Mouse (Mus musculus) midbrain, embryonic 12.5 days (tissue): Measurements from ENCODE around the gene Slc25a42. TPM values are rescaled to one million over a fixed set of nuclear protein-coding genes. Genes with fewer than 3 reads are reported as not detected.

Experiments used
- ATAC-seq: fragments of 200-750 bp; cut with Nextera tagmentation; 2 replicates; pipeline ENCODE4 v1.8.0; 2017; ENCODE audit warnings: low read depth, moderate TSS enrichment, moderate library complexity; ENCODE audit not compliant: low FRiP score
- H3K27ac ChIP-seq: fragments of 300-500 bp; sonication (generic); replicated peaks from 2 replicates; pipeline ENCODE4 v1.5.1; 2016; ENCODE audit warnings: mild to moderate bottlenecking
- H3K27me3 ChIP-seq: fragments of 300-500 bp; sonication (generic); 2 replicates; pipeline ENCODE4 v1.6.1; 2016; ENCODE audit warnings: mild to moderate bottlenecking
- H3K36me3 ChIP-seq: fragments of 300-500 bp; sonication (generic); 2 replicates; pipeline ENCODE4 v1.6.1; 2016
- H3K4me1 ChIP-seq: fragments of 300-500 bp; sonication (generic); 2 replicates; pipeline ENCODE4 v1.6.1; 2016
- H3K4me2 ChIP-seq: fragments of 300-500 bp; sonication (generic); replicated peaks from 2 replicates; pipeline ENCODE4 v1.6.1; 2016; ENCODE audit warnings: mild to moderate bottlenecking, moderate library complexity
- H3K4me3 ChIP-seq: fragments of 300-500 bp; sonication (generic); 2 replicates; pipeline ENCODE4 v1.5.1; 2016; ENCODE audit warnings: mild to moderate bottlenecking
- H3K9ac ChIP-seq: fragments of 300-500 bp; sonication (generic); replicated peaks from 2 replicates; pipeline ENCODE4 v1.6.1; 2016; ENCODE audit warnings: mild to moderate bottlenecking, moderate library complexity
- H3K9me3 ChIP-seq: fragments of 300-500 bp; sonication (generic); 2 replicates; pipeline ENCODE4 v1.6.1; 2016; ENCODE audit warnings: mild to moderate bottlenecking
- WGBS: fragments of 180-500 bp; shearing (Covaris S2); methylation state at CpG from one replicate; pipeline ENCODE4 v1.1.7; 2016; 5-methylcytosine and 5-hydroxymethylcytosine counted together
- polyA plus RNA-seq: library from polyadenylated mRNA; unstranded; fragments of >200 nt; fragmentation: Nextera tagmentation; extraction: Ambion mirVana; gene quantifications from 2 replicates; pipeline ENCODE4 v1.2.1, GENCODE M21; 2016

Gene Slc25a42
- polyA plus RNA-seq, 1 experiment from 2014 or later = 4.3 TPM

DNA sequence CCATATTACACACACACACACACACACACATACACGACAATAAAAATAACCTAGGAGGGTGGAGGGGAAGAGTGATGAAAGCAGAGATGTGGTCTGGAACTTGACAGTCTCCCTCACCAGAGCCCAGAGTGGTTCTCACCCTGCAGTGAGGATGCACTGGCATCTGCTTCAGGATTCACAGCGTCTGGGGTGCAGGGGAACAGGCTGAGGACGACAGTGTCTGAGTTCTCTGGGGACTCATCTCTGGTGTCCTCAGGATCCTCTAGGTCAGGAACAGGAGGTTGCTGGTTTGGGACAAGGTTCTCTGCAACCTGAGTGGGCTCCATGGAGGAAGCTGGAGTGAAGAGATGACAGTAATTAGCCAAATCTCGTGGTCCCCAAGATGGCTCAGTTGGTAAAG, 74.2 kb downstream of the Slc25a42 start:
- WGBS = 84% methylated on average over 4 of the region's 4 CpGs
- H3K27ac ChIP-seq = no peak overlapping the region
- peak overlapping the region; percentile 66; the same call in 1 of the 2 replicates for H3K4me3 ChIP-seq
- ATAC-seq = no peak
- peak overlapping the region; percentile 56; the same call in 1 of the 2 replicates for H3K9ac ChIP-seq
- H3K27me3 ChIP-seq = no peaks in the 10 kb centered on the region
- peaks cover 46% of the 10 kb centered on the region for H3K36me3 ChIP-seq
- no peaks in the 10 kb centered on the region for H3K9me3 ChIP-seq
- H3K4me1 ChIP-seq = peaks cover 22% of the 10 kb centered on the region
- H3K4me2 ChIP-seq = peak overlapping the region; percentile 85

DNA sequence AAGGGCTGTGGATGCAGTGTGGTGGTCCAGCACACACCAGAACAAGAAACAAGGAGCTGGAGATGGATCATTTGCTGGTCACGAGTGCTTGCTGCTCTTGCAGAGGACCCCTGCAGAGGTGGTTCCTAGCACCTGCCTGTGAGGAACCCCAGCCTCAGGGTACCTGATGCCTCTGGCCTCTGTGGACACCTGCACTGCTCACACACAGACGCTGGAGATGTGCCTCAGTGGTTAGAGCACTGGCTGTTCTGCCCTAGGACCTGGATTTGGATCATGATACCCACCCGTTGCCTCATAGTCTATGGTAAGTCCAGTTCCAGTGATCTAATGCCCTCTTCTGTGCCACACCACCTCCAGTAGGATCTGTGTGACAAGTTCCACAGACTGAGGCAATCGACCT, 75.5 kb downstream of the Slc25a42 start:
- Histone ChIP-seq H3K27ac (no peak overlapping the region), H3K4me2 (no peak overlapping the region), H3K27me3 (no peaks in the 10 kb centered on the region), H3K4me1 (peaks cover 28% of the 10 kb centered on the region), H3K36me3 (peaks cover 45% of the 10 kb centered on the region), H3K9ac (no peak overlapping the region), H3K4me3 (no peak overlapping the region), H3K9me3 (no peaks in the 10 kb centered on the region)
- WGBS = 85% methylated on average over 4 of the region's 4 CpGs
- ATAC-seq = no peak

GRCm38 (mm10) chr8:70134931-70135330, 77.2 kb downstream of the Slc25a42 start:
- no peaks in the 10 kb centered on the region for H3K9me3 ChIP-seq
- H3K27me3 ChIP-seq = no peaks in the 10 kb centered on the region
- H3K4me1 ChIP-seq = peaks cover 23% of the 10 kb centered on the region
- H3K4me3 ChIP-seq = no peak overlapping the region
- ATAC-seq = no peak
- H3K27ac ChIP-seq = no peak overlapping the region
- H3K4me2 ChIP-seq = no peak overlapping the region
- peaks cover 45% of the 10 kb centered on the region for H3K36me3 ChIP-seq
- no peak overlapping the region for H3K9ac ChIP-seq
- 88% methylated on average over 9 of the region's 9 CpGs for WGBS

Other genes with a start within 250 kb of the Slc25a42 start
- gene Gatad2a, start 215.9 kb downstream of the Slc25a42 start, polyA plus RNA-seq = 44.3 TPM in 2 replicates
- 76.4 and 77.8 TPM in 2 replicates for gene Mau2, start 169.6 kb downstream of the Slc25a42 start, polyA plus RNA-seq
- gene Sugp1, start 169.5 kb downstream of the Slc25a42 start, polyA plus RNA-seq = 55.6 and 56.8 TPM in 2 replicates
- 1.3 and 2.0 TPM in 2 replicates for gene Tm6sf2, start 139.4 kb downstream of the Slc25a42 start, polyA plus RNA-seq
- 0.20 and 0.23 TPM in 2 replicates for gene Hapln4, start 128.8 kb downstream of the Slc25a42 start, polyA plus RNA-seq
- 91.9 and 109 TPM in 2 replicates for gene Ncan, start 91.4 kb downstream of the Slc25a42 start, polyA plus RNA-seq
- 23.3 and 23.8 TPM in 2 replicates for gene Nr2c2ap, start 81.0 kb downstream of the Slc25a42 start, polyA plus RNA-seq
- 16.3 and 17.8 TPM in 2 replicates for gene Rfxank, start 73.2 kb downstream of the Slc25a42 start, polyA plus RNA-seq
- gene Borcs8, start 72.8 kb downstream of the Slc25a42 start, polyA plus RNA-seq = 37.1 and 41.9 TPM in 2 replicates
- gene Mef2b, start 72.6 kb downstream of the Slc25a42 start, polyA plus RNA-seq = 0.19 and 0.46 TPM in 2 replicates
- gene Tmem161a, start 39.9 kb downstream of the Slc25a42 start, polyA plus RNA-seq = 47.6 and 49.0 TPM in 2 replicates
- 82.5 and 88.6 TPM in 2 replicates for gene Sugp2, start 21.9 kb upstream of the Slc25a42 start, polyA plus RNA-seq
- gene Armc6, start 22.2 kb upstream of the Slc25a42 start, polyA plus RNA-seq = 45.5 and 47.1 TPM in 2 replicates
- 99.6 and 100 TPM in 2 replicates for gene Homer3, start 70.5 kb upstream of the Slc25a42 start, polyA plus RNA-seq
- gene Ddx49, start 90.2 kb upstream of the Slc25a42 start, polyA plus RNA-seq = 47.1 and 53.8 TPM in 2 replicates
- 222 and 235 TPM in 2 replicates for gene Cope, start 90.2 kb upstream of the Slc25a42 start, polyA plus RNA-seq
- 15.3 and 17.1 TPM in 2 replicates for gene Cers1, start 103.5 kb upstream of the Slc25a42 start, polyA plus RNA-seq
- gene Gdf1, start 117.5 kb upstream of the Slc25a42 start, polyA plus RNA-seq = 3.7 and 4.5 TPM in 2 replicates
- 32.8 and 38.0 TPM in 2 replicates for gene Upf1, start 141.0 kb upstream of the Slc25a42 start, polyA plus RNA-seq
- gene Comp, start 161.3 kb upstream of the Slc25a42 start, polyA plus RNA-seq = 0.23 TPM in 1 of 2 replicates, not detected in the other
- gene Crtc1, start 227.3 kb upstream of the Slc25a42 start, polyA plus RNA-seq = 22.8 and 23.6 TPM in 2 replicates